Mouse (Mus musculus) ES-Bruce4 (cell line): Measurements from ENCODE around the gene Zfp523.

ENCODE experiments used
- CTCF ChIP-seq: IDR thresholded peaks from one replicate; pipeline ENCODE4 v1.8.1; 2011; ENCODE audit warnings: low read depth, low read length
- EP300 ChIP-seq: IDR thresholded peaks from 2 replicates; pipeline ENCODE4 v1.6.1; 2011; ENCODE audit warnings: low read depth, low read length; ENCODE audit not compliant: insufficient read depth
- POLR2A ChIP-seq: IDR thresholded peaks from one replicate; pipeline ENCODE4 v1.8.1; 2011; ENCODE audit warnings: low read length; ENCODE audit not compliant: insufficient read depth

DNA sequence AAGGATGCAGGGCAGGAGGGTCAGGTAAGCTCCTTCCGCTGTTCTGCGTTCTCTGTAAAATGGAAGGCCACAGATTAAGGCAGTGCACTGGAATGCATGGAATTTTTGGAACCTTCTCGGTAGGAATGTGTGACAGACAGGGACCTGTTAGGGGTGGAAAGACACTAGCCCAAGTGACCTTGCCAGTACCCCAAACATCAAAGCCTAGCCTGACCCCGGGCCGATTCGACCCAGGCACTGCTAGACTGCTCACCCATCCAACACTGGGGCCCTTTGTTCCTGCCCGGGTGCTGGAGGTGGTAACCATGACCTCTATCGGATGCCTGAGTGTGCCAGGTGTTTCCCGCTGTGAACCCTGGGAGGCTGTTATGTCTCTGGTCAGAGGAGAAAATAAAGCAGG lies 38.2 kb upstream of the Zfp523 start:
- TF ChIP-seq POLR2A: no peak
- no peak for TF ChIP-seq CTCF
- TF ChIP-seq EP300: 0 out of 2 replicates have a peak, but pooled peaks have one; percentile 3
